Mouse (Mus musculus): Measurements from ENCODE around the gene Olfr547.

Gene Olfr547

DNA sequence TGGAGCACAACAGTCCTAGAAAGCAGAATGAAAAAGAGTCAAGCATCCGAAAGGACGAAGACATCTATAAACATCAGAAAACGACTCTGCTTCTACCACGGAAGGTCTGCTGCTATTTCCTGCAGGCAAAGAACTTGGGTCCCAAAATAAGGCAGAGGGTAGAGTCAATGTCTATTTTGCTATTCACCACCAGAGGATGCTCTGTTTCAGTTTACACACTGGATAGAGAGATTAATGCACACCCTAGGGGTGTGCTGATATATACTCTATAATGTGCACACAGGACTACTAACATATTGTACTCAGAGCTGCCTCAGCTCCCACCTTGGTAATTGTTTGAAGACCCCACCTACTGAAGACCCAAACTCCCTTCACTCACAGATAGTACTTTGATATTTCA lies 31.7 kb downstream of the Olfr547 start:
- DNase-seq (ENCODE audit: low spot score in 2 of 2) = no peak

DNA sequence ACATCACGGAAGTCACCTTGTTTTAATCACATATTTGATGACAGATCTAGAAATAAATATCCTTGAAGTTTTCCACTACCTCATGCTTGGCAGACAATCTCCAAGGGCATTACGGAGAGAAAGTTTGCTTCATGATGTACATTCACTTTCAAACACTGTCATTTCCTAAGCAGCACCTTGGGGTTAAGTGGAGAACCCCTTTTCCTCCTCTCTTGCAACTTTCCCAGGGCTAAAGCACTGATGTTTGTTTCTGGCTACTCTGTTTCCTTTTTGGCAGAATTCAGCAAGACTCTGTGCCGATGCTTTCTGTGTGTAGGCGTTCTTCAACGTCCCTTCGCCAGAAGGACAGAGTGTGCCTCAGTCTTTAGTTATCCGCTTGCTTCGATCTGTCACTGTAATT lies 36.6 kb downstream of the Olfr547 start, which contains the start of gene Olfr550:
Olfr550 (plus strand) TSS at position 301 of the 400 bp plus-strand sequence.
- peak in 1 of 2 experiments; percentile 10 for DNase-seq (ENCODE audit: low spot score in 2 of 2)

GRCm38 (mm10) chr7:102573174-102573830 lies 38.8 kb downstream of the Olfr547 start:
- no peak for DNase-seq (ENCODE audit: low spot score in 2 of 2)

- DNase-seq (ENCODE audit: low spot score in 2 of 2) = no peak
These were observed 41.4 kb downstream of the Olfr547 start for GRCm38 (mm10) chr7:102575998-102576397.
